Mouse (Mus musculus) MEL-GATA-1-ER (cell line): ENCODE measurements around the gene Clec4a4.
"Not testable (repeated sequence)": the region's sequence is repeated elsewhere in the genome, so short reads cannot be mapped to it uniquely, and the experiment has no call there.

Source experiments
- DNase-seq: peaks from one replicate; pipeline ENCODE4 v3.0.0-alpha.2; 2012; ENCODE audit warnings: low read depth; ENCODE audit errors: extremely low read depth

Gene Clec4a4

GRCm38 (mm10) chr6:122989876-122990437 is at the start of gene Clec4a4:
Gene Clec4a4 (plus strand): TSS chr6:122990367.
- no peak for DNase-seq

DNA sequence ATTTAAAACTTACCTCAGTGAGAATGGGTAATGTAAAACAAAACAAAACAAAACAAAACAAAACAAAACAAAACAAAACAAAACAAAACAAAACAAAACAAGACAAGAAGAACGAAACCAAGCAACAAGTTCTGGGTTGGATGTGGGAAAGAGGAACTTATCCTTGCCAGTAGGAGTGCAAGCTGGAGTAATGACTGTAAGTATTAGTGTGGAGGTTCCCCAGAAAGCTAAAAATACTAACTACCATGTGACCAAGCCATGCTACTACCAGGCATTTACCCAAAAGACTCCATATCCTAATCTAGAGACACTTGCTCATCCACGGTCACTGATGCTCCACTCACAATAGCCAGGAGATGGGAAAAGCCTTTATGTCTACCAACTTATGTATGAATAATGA is 43.4 kb upstream of the Clec4a4 start:
- peak; percentile 7 for DNase-seq

DNA sequence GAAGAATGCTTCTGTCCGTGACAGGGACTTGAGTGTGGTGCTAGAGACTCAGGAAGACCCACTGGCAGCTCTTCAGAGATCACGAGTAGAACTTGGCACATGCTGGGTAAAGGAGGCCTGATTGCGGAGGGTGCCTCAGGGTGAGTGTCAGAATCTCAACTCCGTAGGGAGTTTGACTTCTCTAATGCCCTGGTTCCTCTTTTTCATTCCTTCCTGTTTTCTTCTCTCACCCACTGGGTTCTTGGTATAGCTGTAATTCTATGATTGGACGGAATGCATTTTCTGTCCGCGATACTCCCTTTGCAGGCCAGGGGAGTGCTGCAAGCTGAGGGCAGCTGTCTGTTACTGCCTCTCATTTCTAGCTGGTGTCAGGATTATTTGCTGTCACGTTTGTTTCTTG is 37.8 kb upstream of the Clec4a4 start, which contains the start of gene Clec4a3:
Gene Clec4a3, plus strand, starts transcription at position 115 of the 400 bp plus-strand sequence.
- DNase-seq = peak; percentile 60

GRCm38 (mm10) chr6:122964562-122964961 is 25.6 kb upstream of the Clec4a4 start:
- DNase-seq = no peak

GRCm38 (mm10) chr6:122969048-122969447 is 21.1 kb upstream of the Clec4a4 start:
- no peak for DNase-seq

- not testable (repeated sequence) for DNase-seq
Observed at GRCm38 (mm10) chr6:123004696-123005095, 14.5 kb downstream of the Clec4a4 start.

- no peak for DNase-seq
Observed at GRCm38 (mm10) chr6:123005591-123005990, 15.4 kb downstream of the Clec4a4 start.

DNA sequence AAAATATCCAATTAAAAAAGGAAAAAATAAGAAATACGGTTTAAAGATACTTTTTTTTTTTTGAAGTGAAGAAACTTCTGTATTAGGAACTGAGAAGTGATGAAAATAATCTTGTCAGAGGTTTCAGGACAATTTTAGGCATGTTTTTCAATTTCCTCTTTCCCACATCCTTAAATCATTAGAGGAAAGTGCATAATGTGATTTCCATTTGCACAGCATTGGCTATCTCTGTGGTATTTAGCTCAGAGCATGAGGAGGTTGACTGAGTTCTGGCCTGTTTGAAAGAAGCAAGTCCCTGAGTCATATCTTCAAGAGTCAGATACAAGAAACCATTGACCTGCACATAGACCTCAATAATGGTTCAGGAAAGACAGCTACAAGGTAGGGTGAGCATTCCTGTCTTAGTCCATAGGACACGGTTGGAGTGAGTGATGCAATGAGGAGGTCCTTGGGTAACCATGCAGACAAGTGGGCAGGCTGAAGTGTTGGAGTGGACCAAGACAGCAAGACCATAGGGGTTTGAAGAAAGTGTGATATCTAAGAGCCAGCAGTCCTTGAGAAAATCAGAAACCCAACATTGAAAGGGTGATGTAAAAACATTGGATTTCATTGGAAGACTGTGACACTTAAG is 59.7 kb downstream of the Clec4a4 start, which contains the start of gene Clec4b1:
Gene Clec4b1, plus strand, starts transcription at position 221 of the 631 bp plus-strand sequence.
- DNase-seq = no peak
